Mouse (Mus musculus) lung, adult 2 months (tissue): ENCODE measurements around the gene Cabp1.

ENCODE experiments used
- CTCF ChIP-seq: fragments of 200-500 bp; IDR thresholded peaks from 2 replicates; pipeline ENCODE4 v1.5.1; 2011; ENCODE audit warnings: mild to moderate bottlenecking, low read length, control low read depth; ENCODE audit not compliant: insufficient read depth
- POLR2A ChIP-seq: fragments of 200-500 bp; IDR thresholded peaks from 2 replicates; pipeline ENCODE4 v1.6.1; 2011; ENCODE audit warnings: low read depth, mild to moderate bottlenecking, control low read depth, low read length, borderline replicate concordance; ENCODE audit errors: extremely low read depth

GRCm38 (mm10) chr5:115233031-115233780 lies 39.0 kb upstream of the Cabp1 start:
- TF ChIP-seq CTCF (no peak), POLR2A (no peak)
